Mouse (Mus musculus) heart, adult 2 months (tissue): ENCODE measurements around the gene Ahcy.

Experiments used
- CTCF ChIP-seq: fragments of 200-600 bp; IDR thresholded peaks from 2 replicates; pipeline ENCODE4 v1.8.1; 2022; ENCODE audit warnings: antibody characterized with exemption, mild to moderate bottlenecking, moderate library complexity
- EP300 ChIP-seq: fragments of 200-500 bp; IDR thresholded peaks from 2 replicates; pipeline ENCODE4 v1.6.1; 2011; ENCODE audit warnings: low read depth, low read length, control low read depth; ENCODE audit not compliant: insufficient read depth
- POLR2A ChIP-seq: fragments of 200-500 bp; IDR thresholded peaks from 2 replicates; pipeline ENCODE4 v1.6.1; 2011; ENCODE audit warnings: mild to moderate bottlenecking, low read depth, low read length, control low read depth; ENCODE audit not compliant: insufficient read depth

DNA sequence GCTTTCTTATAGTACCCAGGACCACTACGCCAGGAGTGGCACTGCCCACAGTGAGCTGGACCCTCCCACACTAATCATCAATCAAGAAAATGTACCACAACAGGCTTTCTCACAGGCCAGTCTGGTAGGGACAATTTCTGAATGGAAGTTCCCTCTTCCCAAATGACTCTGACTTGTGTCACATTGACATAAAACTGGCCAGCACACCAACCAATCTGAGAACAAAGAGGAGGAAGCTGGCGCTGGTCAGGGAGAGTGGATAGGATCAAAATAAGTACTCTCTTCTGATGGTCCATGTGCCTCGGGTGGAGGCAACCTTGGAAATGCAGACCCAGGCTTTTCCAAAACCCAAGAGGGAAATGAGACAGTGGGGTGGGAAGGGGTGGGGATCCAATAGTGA, 29.8 kb downstream of the Ahcy start:
- TF ChIP-seq CTCF, result no peak
- no peak for TF ChIP-seq POLR2A
- TF ChIP-seq EP300, result no peak
